Mouse (Mus musculus) spleen, adult 2 months (tissue): ENCODE measurements around the gene Rhbdf2.

Source experiments
- CTCF ChIP-seq: fragments of 200-500 bp; IDR thresholded peaks from 2 replicates; pipeline ENCODE4 v1.5.1; 2011; ENCODE audit warnings: mild to moderate bottlenecking, inconsistent platforms; ENCODE audit not compliant: insufficient read depth, insufficient read length, insufficient replicate concordance; ENCODE audit errors: extremely low read depth
- POLR2A ChIP-seq: fragments of 200-500 bp; IDR thresholded peaks from 2 replicates; pipeline ENCODE4 v1.6.1; 2011; ENCODE audit warnings: low read depth, low read length, inconsistent platforms

GRCm38 (mm10) chr11:116651339-116651738 is 24.5 kb upstream of the Rhbdf2 start:
- TF ChIP-seq CTCF (no peak), POLR2A (no peak)
